Mouse (Mus musculus) MEL-GATA-1-ER (cell line): ENCODE measurements at regions not wholly inside any gene's neighbourhood (a gene's known extent, or its start where the extent isn't known, plus 50 kb on each side); places are given as distances from the start of the nearest gene placed in this dataset.

Source experiments
- DNase-seq: peaks from one replicate; pipeline ENCODE4 v3.0.0-alpha.2; 2012; ENCODE audit warnings: low read depth; ENCODE audit errors: extremely low read depth

DNA sequence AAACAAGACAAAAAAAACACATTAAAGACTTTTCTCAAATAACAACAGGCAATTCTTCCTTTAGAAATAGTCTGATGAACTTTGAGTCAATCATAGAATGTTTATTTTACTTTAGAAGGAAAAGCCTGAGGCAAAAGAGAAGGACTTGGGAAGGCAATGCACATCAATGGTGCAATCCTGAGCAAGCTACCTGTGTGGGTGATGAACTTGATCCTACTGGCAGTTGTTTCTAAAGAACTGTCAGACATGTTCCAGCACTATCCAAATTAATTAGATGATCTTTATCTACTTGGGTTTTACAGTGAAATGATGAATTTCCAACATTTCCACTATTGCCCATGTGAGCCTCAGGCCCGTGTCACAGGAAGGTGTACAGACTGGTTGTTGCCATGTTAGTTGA lies 87.9 kb upstream of the Etaa1 start:
- DNase-seq = no peak

DNA sequence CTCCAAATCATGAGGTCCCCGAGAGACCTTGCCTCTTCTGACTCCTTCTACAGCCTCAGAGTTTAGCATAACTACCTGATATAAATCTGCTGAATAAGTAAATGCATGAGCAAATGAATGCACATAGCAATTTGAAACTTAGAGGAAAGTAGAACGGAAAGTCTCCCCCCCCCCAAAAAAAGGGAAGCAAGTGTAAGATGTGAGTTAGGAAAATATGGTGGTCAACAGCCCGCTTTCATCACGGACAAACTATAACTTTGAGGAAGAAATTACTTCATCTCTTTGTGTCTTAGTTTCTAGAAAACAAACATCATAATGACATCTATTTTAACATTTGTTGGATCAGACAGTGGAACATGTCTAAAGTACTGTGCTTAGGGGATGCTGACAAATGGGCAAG lies 77.4 kb upstream of the Etaa1 start:
- DNase-seq = no peak

DNA sequence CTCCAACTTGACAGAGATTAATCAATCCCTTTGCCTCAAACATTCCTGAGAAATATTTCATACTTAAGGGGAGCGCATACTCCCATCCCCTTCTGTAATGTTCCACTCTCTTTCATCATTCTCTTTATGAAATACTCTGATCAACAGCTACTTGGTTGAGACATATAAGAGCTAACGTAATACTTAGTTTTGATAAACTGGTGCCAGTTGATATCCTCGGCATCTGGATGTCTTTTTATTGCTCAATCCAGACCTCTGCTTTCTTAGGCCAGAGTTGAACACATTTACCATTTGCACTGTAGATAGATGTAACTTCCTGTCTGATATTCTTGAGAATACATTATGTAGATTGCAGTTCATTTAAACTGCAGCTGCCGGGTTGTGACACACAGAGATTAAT lies 68.4 kb upstream of the Etaa1 start:
- DNase-seq = no peak

- DNase-seq = no peak
Observed at GRCm38 (mm10) chr11:18015239-18015638, 61.6 kb upstream of the Etaa1 start.

DNA sequence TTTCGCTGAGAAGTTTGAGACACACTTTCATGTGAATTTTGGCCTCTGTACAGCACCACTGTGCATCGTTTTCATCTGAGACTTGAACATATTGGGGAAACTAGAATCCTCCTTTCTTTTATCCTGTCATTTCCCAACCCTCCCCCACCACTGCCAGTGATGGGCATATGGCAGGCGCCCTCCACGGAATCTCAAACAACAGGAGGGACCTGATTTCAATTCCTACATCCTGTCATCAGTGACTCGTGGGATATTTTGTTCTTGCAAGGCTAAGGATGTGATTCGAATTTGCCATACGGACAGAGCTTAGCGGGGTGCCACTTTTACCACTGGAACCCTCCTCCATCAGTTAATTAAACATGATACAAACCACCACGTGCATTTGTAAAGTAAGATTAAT lies 60.9 kb upstream of the Etaa1 start:
- no peak for DNase-seq

- DNase-seq = no peak
Observed at GRCm38 (mm10) chr11:18012085-18012484, 58.4 kb upstream of the Etaa1 start.

- DNase-seq = no peak
Observed at GRCm38 (mm10) chr11:18011101-18011733, 57.5 kb upstream of the Etaa1 start.

DNA sequence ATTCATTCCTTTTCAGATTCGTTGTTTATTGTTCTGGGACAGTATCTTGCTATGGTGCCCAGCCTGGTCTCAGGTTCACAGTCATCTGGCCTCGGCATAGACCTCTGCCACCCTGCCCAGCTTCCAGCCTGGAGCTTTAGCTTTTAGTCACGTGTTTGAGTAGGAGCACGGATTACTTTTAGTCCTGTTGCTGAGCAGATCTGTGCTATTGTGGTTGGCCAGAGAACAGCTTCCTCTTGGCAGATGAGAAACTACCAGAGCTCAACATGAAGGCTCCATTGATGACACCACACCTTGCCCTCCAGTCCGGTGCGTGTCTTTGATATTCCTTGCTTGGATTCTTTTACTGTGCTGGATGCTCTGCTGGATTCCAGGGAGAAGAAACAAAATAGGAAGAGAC lies 54.5 kb upstream of the Etaa1 start:
- no peak for DNase-seq
